Mouse (Mus musculus) retina, adult 2 months (tissue): ENCODE measurements around the gene Trip11.

Source experiments
- DNase-seq: peaks from one replicate; pipeline ENCODE4 v3.0.0-alpha.2; 2012; ENCODE audit warnings: low read depth, low spot score

Trip11 gene

GRCm38 (mm10) chr12:101821596-101821995 lies 91.5 kb downstream of the Trip11 start:
- DNase-seq, result no peak

- DNase-seq, result no peak
These were observed 93.5 kb downstream of the Trip11 start for GRCm38 (mm10) chr12:101819570-101819969.

DNA sequence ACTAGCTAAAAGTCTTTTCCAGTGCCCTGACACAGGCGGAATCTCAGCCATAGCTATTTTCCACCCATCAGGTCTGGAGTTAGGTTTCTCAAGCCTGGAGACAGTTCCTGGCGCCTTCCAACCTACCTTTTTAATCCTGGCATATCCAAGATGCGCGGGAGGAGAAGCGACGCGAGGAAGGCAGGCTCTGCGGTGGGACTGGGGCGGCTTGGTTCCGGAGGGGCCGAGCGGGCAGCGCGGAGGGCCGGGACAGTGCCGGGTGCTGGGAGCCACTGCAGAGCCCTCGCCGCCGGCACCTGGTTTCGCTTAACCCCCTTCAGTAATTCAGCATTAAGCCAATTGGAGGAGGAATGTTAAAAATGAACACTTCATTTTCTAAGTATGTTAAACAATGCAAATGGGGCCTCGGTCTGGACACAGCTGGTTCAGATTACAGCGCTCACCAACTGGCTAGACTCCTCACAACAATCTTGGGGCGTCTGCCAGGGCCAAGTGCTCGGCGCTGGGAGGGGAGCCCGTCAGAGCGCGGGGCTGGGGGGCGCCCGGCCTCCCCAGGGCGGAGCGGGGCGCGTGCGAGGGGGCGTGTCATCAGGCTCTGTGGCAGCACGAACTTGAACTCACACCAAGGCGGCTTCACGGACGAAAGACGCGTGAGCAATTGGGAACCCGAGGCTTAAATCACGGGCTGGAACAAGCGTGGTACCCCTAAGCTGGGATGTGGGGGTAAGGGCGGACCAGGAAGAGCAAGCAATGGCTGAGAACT lies 94.3 kb downstream of the Trip11 start, which contains the start of gene Fbln5:
TSS of gene Fbln5 (minus strand) at position 448 of the 763 bp plus-strand sequence.
- no peak for DNase-seq

- DNase-seq, result no peak
These were observed 94.8 kb downstream of the Trip11 start for GRCm38 (mm10) chr12:101818246-101818607.

GRCm38 (mm10) chr12:101816810-101817209 lies 96.3 kb downstream of the Trip11 start:
- no peak for DNase-seq

DNA sequence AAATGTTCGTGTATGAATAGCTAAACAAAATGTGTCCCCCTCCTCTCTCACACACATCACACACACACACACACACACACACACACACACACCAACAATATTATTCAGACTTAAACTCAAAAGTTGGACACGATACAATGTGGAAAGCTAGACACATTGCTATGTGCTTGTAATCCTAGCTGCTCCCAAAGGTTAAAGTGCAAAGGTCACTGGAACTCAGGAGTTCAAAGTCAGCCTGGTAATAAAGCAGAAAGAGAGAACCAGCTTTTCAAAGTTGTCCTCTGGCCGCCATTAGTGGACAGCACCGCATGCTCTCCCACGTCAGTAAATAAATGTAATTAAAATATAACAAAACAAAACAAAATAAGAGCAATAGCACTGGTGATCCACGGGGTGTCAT lies 97.3 kb downstream of the Trip11 start:
- DNase-seq, result no peak

DNA sequence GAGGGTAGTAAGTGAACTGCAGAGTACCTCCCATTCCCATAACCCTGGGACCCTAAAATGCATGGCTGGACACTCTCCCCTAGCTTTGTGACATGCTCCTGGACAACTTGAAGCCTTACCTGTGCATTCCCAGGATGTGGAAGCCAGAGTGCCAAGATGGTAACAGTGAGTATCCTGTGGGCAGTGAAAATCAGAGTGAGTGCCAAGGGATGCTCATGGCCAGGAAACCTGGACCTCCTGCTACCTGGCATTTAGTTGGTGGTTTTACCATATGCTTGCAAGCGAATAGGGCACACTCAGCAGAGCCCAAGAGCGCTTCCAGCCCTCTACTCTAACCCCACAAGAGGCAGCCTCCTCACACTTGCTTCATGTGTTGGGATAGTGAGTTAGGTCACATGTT lies 98.6 kb downstream of the Trip11 start:
- DNase-seq, result no peak

GRCm38 (mm10) chr12:101811181-101811580 lies 101.9 kb downstream of the Trip11 start:
- DNase-seq, result no peak

DNA sequence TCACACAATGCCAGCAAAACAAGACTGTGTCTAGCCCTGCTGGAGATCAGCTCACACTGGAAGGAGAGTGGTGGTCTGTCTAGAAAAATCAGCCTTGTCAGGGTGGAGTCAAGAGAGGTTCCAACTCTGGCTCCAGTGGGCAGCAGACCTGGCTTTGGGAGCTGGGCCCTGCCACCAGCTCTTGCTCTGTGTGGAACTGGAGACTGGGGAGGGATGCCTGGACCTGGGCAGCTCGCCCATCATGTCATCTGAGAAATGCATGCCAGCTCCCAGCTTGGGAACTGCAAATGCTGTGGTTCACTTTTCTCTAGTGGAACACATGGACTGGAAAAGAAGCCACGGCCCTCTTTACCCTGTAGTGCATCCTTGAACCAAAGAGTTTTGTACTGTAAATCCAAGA lies 102.6 kb downstream of the Trip11 start:
- no peak for DNase-seq

DNA sequence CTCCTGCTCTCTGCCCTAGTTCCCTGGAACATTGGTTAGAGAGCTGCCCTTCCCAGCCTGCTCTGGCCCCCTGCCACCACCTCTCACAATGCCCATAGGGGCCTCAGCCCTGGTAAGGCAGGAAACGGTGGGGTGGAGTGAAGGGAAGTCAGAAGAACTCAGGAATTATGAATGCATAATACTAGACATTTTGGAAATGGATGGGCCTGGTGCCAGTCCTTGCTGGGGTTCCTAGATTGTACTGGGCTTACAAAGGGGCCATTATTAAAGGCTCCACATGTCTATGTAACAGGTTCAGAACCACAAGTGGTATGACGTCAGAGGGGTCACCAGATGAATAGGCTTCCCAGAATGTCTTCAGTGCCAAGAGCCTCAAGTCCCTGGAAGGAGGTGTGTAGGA lies 105.7 kb downstream of the Trip11 start:
- DNase-seq, result no peak

DNA sequence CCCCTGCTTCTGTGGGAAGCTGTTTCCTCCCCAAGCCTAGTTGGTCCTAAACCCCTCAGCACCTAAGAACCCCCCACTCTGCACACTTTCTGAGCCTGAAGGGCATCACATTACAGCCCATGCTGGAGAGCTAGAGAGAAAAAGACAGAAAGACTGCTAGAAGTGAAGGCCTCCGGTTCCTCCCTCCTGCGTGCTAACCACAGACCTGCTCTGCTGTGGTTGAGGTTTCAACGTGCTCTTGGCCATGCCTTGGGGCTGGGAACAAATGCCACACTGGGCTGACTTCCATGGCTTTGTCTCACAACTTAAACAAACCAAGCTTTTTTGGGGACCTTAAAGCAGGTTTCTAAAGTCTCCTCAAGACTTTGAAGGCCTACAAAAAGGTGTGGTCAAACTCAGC lies 110.6 kb downstream of the Trip11 start:
- no peak for DNase-seq

DNA sequence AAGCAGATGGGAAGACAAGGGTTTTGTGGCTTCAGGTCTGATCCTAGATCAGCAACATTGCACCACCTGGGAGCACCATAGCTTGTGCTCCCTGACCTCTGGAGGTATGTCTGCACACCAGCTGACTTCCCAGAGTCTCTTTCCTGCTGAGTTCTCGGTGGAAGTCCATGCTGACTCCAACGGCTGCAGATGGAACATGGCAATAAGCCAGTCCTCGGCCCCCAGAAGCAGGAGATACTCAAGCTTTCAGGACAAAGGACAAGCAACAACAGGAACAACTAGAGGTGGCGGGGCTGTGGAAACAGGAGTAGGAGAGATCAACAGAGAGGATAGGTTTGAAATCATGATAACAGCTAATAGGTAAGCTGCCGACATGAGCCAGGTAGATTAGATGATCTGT lies 111.3 kb downstream of the Trip11 start:
- no peak for DNase-seq

DNA sequence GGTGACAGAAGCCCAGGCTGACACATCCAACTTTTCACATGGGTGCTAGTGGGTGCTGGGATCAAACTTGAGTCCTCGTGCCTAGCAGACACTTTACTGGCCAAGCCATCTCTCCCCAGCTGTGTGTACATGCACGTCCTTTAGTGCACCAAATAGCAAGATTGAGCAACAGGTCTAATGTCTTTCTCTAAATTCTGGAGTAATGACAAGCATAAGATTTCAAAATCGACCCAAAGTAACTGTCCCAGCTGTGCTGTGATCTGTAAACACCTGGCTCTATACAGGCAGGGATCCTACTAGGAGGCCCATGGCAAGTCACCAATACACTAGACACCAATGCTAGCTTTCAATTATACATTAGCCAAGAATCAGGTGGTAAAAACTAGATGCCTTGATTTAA lies 112.0 kb downstream of the Trip11 start:
- DNase-seq, result no peak

- DNase-seq, result no peak
These were observed 114.7 kb downstream of the Trip11 start for GRCm38 (mm10) chr12:101798189-101798922.

- no peak for DNase-seq
These were observed 118.6 kb downstream of the Trip11 start for GRCm38 (mm10) chr12:101794458-101794857.

GRCm38 (mm10) chr12:101793221-101793621 lies 119.8 kb downstream of the Trip11 start:
- no peak for DNase-seq

DNA sequence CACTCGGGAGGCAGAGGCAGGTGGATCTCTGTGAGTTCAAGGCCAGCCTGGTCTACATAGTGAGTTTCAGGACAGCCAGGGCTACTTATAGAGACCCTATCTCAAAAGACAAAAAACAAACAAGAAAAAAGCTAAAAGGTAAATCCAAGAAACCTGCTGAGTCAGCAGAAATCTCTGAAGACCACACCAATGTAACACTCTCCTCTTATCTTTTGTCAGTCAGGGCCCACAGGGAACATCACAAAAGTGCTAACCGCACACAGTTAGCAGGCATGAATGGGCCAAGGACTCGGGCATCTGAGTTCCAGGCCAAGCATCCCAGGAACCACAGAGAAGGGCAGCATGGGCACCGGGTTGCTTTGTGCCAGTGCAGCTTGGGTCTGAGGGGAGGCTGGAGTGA lies 120.4 kb downstream of the Trip11 start:
- no peak for DNase-seq

- DNase-seq, result no peak
These were observed 123.3 kb downstream of the Trip11 start for GRCm38 (mm10) chr12:101789767-101790166.

GRCm38 (mm10) chr12:101789250-101789649 lies 123.8 kb downstream of the Trip11 start:
- no peak for DNase-seq
